Mouse (Mus musculus) MEL (cell line): Measurements from ENCODE around the gene Olfr738. TPM values are rescaled to one million over a fixed set of nuclear protein-coding genes. Genes with fewer than 3 reads are reported as not detected.

ENCODE experiments used
- DNase-seq: peaks from one replicate; pipeline ENCODE4 v3.0.0; 2011; ENCODE audit warnings: low read depth, low spot score
- H3K27ac ChIP-seq: 2 replicates; pipeline ENCODE4 v1.5.1; 2012; ENCODE audit warnings: low read depth, mild to moderate bottlenecking, control low read depth, low read length, moderate library complexity; ENCODE audit not compliant: control insufficient read depth
- H3K27me3 ChIP-seq, 2 experiments: fragments of 150-350 bp in 1 of 2; sonication (generic) in 1 of 2; 2 replicates each; pipeline ENCODE4 v1.6.1; 2012; ENCODE audit warnings: low read length in 2 of 2, mild to moderate bottlenecking in 2 of 2, improper control_type of control experiment in 1 of 2, moderate library complexity in 1 of 2; ENCODE audit not compliant: insufficient read depth in 2 of 2, control insufficient read depth in 1 of 2
- H3K36me3 ChIP-seq, 2 experiments: 2 replicates each; pipeline ENCODE4 v1.6.1; 2012 to 2014; ENCODE audit warnings: low read length in 2 of 2, improper control_type of control experiment in 1 of 2, inconsistent platforms in 1 of 2, mild to moderate bottlenecking in 1 of 2; ENCODE audit not compliant: insufficient read depth in 2 of 2, control insufficient read depth in 1 of 2
- H3K4me1 ChIP-seq, 2 experiments: fragments of 150-350 bp in 1 of 2; sonication (generic) in 1 of 2; 2 replicates each; pipeline ENCODE4 v1.6.1; 2012; ENCODE audit warnings: low read length in 2 of 2, improper control_type of control experiment in 1 of 2, mild to moderate bottlenecking in 1 of 2; ENCODE audit not compliant: insufficient read depth in 2 of 2, control insufficient read depth in 1 of 2
- H3K4me3 ChIP-seq, 2 experiments: fragments of 150-350 bp in 1 of 2; sonication (generic) in 1 of 2; 2 replicates each; pipeline ENCODE4 v1.5.1; 2012; ENCODE audit warnings: low read depth in 2 of 2, low read length in 2 of 2, mild to moderate bottlenecking in 2 of 2, moderate library complexity in 2 of 2, control low read depth in 1 of 2, improper control_type of control experiment in 1 of 2; ENCODE audit not compliant: control insufficient read depth in 1 of 2, insufficient read depth in 1 of 2
- H3K79me2 ChIP-seq: 2 replicates; pipeline ENCODE4 v1.6.1; 2012; ENCODE audit warnings: mild to moderate bottlenecking, low read length, moderate library complexity; ENCODE audit not compliant: control insufficient read depth, poor library complexity, insufficient read depth
- H3K9ac ChIP-seq: 2 replicates; pipeline ENCODE4 v1.6.1; 2012; ENCODE audit warnings: low read depth, mild to moderate bottlenecking, control low read depth, low read length, moderate library complexity; ENCODE audit not compliant: control insufficient read depth, poor library complexity, severe bottlenecking
- H3K9me3 ChIP-seq: fragments of 150-350 bp; sonication (generic); replicated peaks from 2 replicates; pipeline ENCODE4 v1.6.1; 2012; ENCODE audit warnings: mild to moderate bottlenecking, low read length, improper control_type of control experiment, moderate library complexity; ENCODE audit not compliant: insufficient read depth
- CHD1 ChIP-seq: IDR thresholded peaks from 2 replicates; pipeline ENCODE4 v1.6.1; 2012; ENCODE audit warnings: low read depth, mild to moderate bottlenecking, inconsistent platforms, low read length, improper control_type of control experiment
- ELF1 ChIP-seq: IDR thresholded peaks from 2 replicates; pipeline ENCODE4 v1.6.1; 2014; ENCODE audit warnings: low read depth, mild to moderate bottlenecking, inconsistent platforms, low read length, improper control_type of control experiment, moderate library complexity
- EP300 ChIP-seq, 2 experiments: IDR thresholded peaks; 2 replicates each; pipeline ENCODE4 v1.6.1; 2011; ENCODE audit warnings: improper control_type of control experiment in 2 of 2, low read length in 2 of 2, low read depth in 1 of 2, mild to moderate bottlenecking in 1 of 2
- GABPA ChIP-seq: IDR thresholded peaks from 2 replicates; pipeline ENCODE4 v1.6.1; 2012; ENCODE audit warnings: low read depth, mild to moderate bottlenecking, inconsistent platforms, low read length, improper control_type of control experiment, moderate library complexity
- MEF2A ChIP-seq: IDR thresholded peaks from 2 replicates; pipeline ENCODE4 v1.6.1; 2014; ENCODE audit warnings: low read depth, mild to moderate bottlenecking, inconsistent platforms, low read length, improper control_type of control experiment; ENCODE audit not compliant: poor library complexity, insufficient replicate concordance, severe bottlenecking; ENCODE audit errors: extremely low read depth
- POLR2AphosphoS2 ChIP-seq: IDR thresholded peaks from 2 replicates; pipeline ENCODE4 v1.6.1; 2011; ENCODE audit warnings: low read length, improper control_type of control experiment
- ZC3H11A ChIP-seq: IDR thresholded peaks from 2 replicates; pipeline ENCODE4 v1.6.1; 2012; ENCODE audit warnings: low read depth, mild to moderate bottlenecking, inconsistent platforms, low read length, improper control_type of control experiment
- polyA plus RNA-seq, 2 experiments: library from polyadenylated mRNA; stranded (reverse) in 1 of 2; unstranded in 1 of 2; fragments of >175 nt in 1 of 2; fragments of >200 nt in 1 of 2; gene quantifications; 2 replicates each; pipeline versions ENCODE4 v1.2.1 to v1.2.4; 2012; ENCODE audit warnings: low replicate concordance in 2 of 2, low read depth in 1 of 2; ENCODE audit not compliant: insufficient read length in 2 of 2, insufficient read depth in 1 of 2, missing spikeins in 1 of 2
- total RNA-seq: library from RNA; depleted of rRNA; stranded (reverse); fragments of 300-350 nt; gene quantifications from 2 replicates; pipeline ENCODE4 v1.2.3, GENCODE M21; 2012; rRNA removed

Olfr738 gene
- total and polyA plus RNA-seq, 3 experiments = not detected

GRCm38 (mm10) chr14:50445245-50445644, 37.9 kb downstream of the Olfr738 start, which contains the start of gene Olfr740:
TSS of gene Olfr740 (plus strand) at chr14:50445545.
- TF ChIP-seq POLR2AphosphoS2 (no peak), MEF2A (no peak), EP300 (IDR thresholded peaks at IDR 0.05; ENCODE audit: low read depth in 1 of 2, low read length in 2 of 2) (no peak), GABPA (no peak), ELF1 (no peak), ZC3H11A (no peak), CHD1 (no peak)
- H3K36me3 ChIP-seq = no peaks in the 10 kb centered on the region
- no peak within 1 kb of the TSS for H3K4me3 ChIP-seq
- no peaks in the 10 kb centered on the region for H3K27me3 ChIP-seq
- H3K4me1 ChIP-seq = no peaks in the 10 kb centered on the region
- H3K9me3 ChIP-seq = no peaks in the 10 kb centered on the region
- H3K27ac ChIP-seq = no peak within 1 kb of the TSS
- H3K79me2 ChIP-seq = no peaks in the 10 kb centered on the region
- no peak for DNase-seq
- H3K9ac ChIP-seq = no peak within 1 kb of the TSS

Other genes with a start within 250 kb of the Olfr738 start
- gene Olfr730, start 219.4 kb upstream of the Olfr738 start, total RNA-seq = not detected in 2 replicates
- not detected for gene Olfr730, start 219.4 kb upstream of the Olfr738 start, polyA plus RNA-seq
- not detected in 2 replicates for gene Olfr731, start 165.7 kb upstream of the Olfr738 start, total RNA-seq
- not detected for gene Olfr731, start 165.7 kb upstream of the Olfr738 start, polyA plus RNA-seq
- not detected in 2 replicates for gene Olfr732, start 123.4 kb upstream of the Olfr738 start, total RNA-seq
- gene Olfr732, start 123.4 kb upstream of the Olfr738 start, polyA plus RNA-seq = not detected
- gene Olfr733, start 106.0 kb upstream of the Olfr738 start, total RNA-seq = not detected in 2 replicates
- not detected for gene Olfr733, start 106.0 kb upstream of the Olfr738 start, polyA plus RNA-seq
- not detected in 2 replicates for gene Olfr734, start 80.8 kb upstream of the Olfr738 start, total RNA-seq
- gene Olfr734, start 80.8 kb upstream of the Olfr738 start, polyA plus RNA-seq = not detected
- gene Olfr735, start 58.7 kb upstream of the Olfr738 start, total RNA-seq = not detected in 2 replicates
- not detected for gene Olfr735, start 58.7 kb upstream of the Olfr738 start, polyA plus RNA-seq
- not detected in 2 replicates for gene Tlr11, start 49.7 kb upstream of the Olfr738 start, total RNA-seq
- gene Tlr11, start 49.7 kb upstream of the Olfr738 start, polyA plus RNA-seq = not detected
- not detected in 2 replicates for gene Olfr736, start 26.4 kb upstream of the Olfr738 start, total RNA-seq
- not detected for gene Olfr736, start 26.4 kb upstream of the Olfr738 start, polyA plus RNA-seq
- not detected in 2 replicates for gene Olfr739, start 11.1 kb downstream of the Olfr738 start, total RNA-seq
- gene Olfr739, start 11.1 kb downstream of the Olfr738 start, polyA plus RNA-seq = not detected
- not detected in 2 replicates for gene Olfr740, start 38.0 kb downstream of the Olfr738 start, total RNA-seq
- not detected for gene Olfr740, start 38.0 kb downstream of the Olfr738 start, polyA plus RNA-seq
- gene Olfr741, start 65.2 kb downstream of the Olfr738 start, total RNA-seq = not detected in 2 replicates
- not detected for gene Olfr741, start 65.2 kb downstream of the Olfr738 start, polyA plus RNA-seq
- gene Olfr742, start 96.0 kb downstream of the Olfr738 start, total RNA-seq = not detected in 2 replicates
- gene Olfr742, start 96.0 kb downstream of the Olfr738 start, polyA plus RNA-seq = not detected
- gene Olfr743, start 114.3 kb downstream of the Olfr738 start, total RNA-seq = not detected in 2 replicates
- gene Olfr743, start 114.3 kb downstream of the Olfr738 start, polyA plus RNA-seq = not detected
- not detected in 2 replicates for gene Olfr744, start 207.3 kb downstream of the Olfr738 start, total RNA-seq
- gene Olfr744, start 207.3 kb downstream of the Olfr738 start, polyA plus RNA-seq = not detected
- gene Olfr745, start 231.8 kb downstream of the Olfr738 start, total RNA-seq = not detected in 2 replicates
- not detected for gene Olfr745, start 231.8 kb downstream of the Olfr738 start, polyA plus RNA-seq
- not detected in 2 replicates for gene Olfr746, start 239.5 kb downstream of the Olfr738 start, total RNA-seq
- gene Olfr746, start 239.5 kb downstream of the Olfr738 start, polyA plus RNA-seq = not detected